Mouse (Mus musculus) gastrocnemius, postnatal 36 days (tissue): ENCODE measurements around the gene Slc36a3. TPM values are rescaled to one million over a fixed set of nuclear protein-coding genes. Genes with fewer than 3 reads are reported as not detected.

Experiments
- DNase-seq, 2 experiments: peaks; one replicate each; pipeline ENCODE4 v3.0.0; 2022
- intact Hi-C: fragments of 180-260 bp; cut with DNase I; formaldehyde crosslinking; loops from one replicate; pipeline ENCODE4 v1.15.1; 2025
- long read RNA-seq, 2 experiments: library from polyadenylated mRNA; stranded (forward); transcript quantifications; one replicate each; pipeline ENCODE4 v2.0.0; 2021
- total RNA-seq, 2 experiments: library from RNA; stranded (reverse); gene quantifications; 2 replicates each; pipeline ENCODE4 v1.2.3; 2021

The Slc36a3 gene
- not detected for total RNA-seq
- long read RNA-seq, experiment 1 = 0 reads
- long read RNA-seq, experiment 2 = 0 reads

GRCm38 (mm10) chr11:55151608-55152007, at the start of gene Slc36a3:
Gene Slc36a3 (minus strand): TSS chr11:55151708.
- no peak for DNase-seq
- intact Hi-C loops = no loop called here

GRCm38 (mm10) chr11:55197740-55198510, 46.4 kb upstream of the Slc36a3 start:
- DNase-seq = no peak
- intact Hi-C loops = no loop called here

GRCm38 (mm10) chr11:55197086-55197485, 45.6 kb upstream of the Slc36a3 start:
- intact Hi-C loops = no loop called here
- DNase-seq = no peak

- intact Hi-C loops = no loop called here
- DNase-seq = no peak
Measured at GRCm38 (mm10) chr11:55190216-55190615, 38.7 kb upstream of the Slc36a3 start.

DNA sequence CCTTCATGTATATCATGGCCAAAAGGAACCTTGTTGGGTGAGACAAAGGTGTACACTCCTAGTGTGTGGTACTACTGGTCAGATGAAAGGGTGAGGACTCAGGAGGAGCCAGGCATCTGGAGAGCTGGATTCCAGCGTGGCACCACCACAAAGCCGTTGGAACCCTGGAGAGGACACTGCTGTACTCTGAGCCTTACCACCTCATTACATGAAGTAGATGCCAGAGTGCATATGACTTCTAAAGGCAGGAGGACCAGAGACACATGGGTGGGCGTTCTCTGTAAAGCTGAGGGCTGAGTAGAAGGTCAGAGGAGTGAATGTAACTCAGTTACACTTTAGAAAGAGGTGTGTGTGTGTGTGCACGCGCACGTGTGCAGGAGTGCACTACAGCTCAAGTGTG, 36.3 kb upstream of the Slc36a3 start:
- no peak for DNase-seq
- intact Hi-C loops = no loop called here

DNA sequence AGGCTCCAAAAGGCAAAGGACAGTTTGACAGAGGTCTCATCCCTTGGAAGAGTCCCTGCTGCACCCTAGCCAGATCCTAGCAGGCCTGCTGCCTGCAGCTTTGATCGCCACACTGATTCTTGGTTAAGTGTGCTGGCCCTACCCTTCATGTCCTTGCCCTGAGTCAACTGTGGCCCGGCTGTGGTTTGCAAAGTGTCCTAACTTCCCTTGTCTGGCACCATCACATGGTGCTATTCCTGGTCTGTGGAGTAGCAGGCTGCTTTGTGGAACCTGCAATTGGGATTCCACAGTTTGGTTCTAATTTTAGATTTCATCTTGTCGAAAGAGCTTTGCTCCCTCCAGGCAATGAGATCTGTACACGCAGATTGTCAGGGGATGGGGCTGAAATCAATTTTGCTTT, 35.8 kb upstream of the Slc36a3 start:
- DNase-seq = no peak
- intact Hi-C loops = no loop called here

- DNase-seq = no peak
- intact Hi-C loops = no loop called here
Measured at GRCm38 (mm10) chr11:55184733-55185291, 33.3 kb upstream of the Slc36a3 start, which contains the start of gene Slc36a2. Gene Slc36a2 (minus strand): TSS chr11:55185077.

GRCm38 (mm10) chr11:55184246-55184645, 32.7 kb upstream of the Slc36a3 start:
- DNase-seq = no peak
- intact Hi-C loops = no loop called here

- DNase-seq = no peak
- intact Hi-C loops = no loop called here
Measured at GRCm38 (mm10) chr11:55183124-55183523, 31.6 kb upstream of the Slc36a3 start.

DNA sequence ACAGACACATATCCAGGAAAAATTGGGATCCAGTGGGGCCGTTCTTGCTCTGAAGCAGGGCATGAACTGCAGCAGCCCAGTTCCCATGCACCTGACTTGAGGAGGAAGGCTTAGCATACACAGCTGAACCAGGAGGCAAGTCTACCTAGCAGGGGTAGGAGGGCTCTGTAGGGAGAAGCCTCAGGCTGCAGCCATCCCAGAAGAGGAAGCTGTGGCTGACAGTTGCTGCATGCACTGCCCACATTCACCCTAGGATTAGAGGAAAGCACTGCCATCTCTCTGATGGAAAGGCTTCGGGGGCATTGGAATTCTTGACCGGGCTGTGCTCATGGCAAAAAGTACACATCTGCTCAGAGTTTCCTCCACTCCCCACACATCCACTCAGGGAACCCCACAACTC, 28.3 kb upstream of the Slc36a3 start:
- intact Hi-C loops = no loop called here
- DNase-seq = no peak

GRCm38 (mm10) chr11:55178830-55179229, 27.3 kb upstream of the Slc36a3 start:
- intact Hi-C loops = no loop called here
- no peak for DNase-seq

DNA sequence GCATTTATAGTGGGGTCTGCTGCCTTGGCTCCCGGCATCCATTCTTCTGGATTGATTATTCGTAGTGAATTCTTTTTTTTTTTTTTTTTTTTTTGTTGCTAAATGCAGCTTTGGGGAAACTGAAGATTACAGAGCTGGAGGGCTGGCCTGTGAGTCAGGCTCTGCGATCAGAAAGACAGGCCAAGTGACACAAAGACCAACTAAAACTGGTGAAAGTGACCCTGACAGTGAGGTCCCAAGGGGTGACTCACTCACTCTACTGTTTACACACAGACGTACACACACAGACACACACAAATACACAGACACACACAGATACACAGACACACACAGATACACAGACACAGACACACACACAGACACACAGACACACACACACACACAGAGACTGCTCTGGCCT, 19.0 kb upstream of the Slc36a3 start:
- no peak for DNase-seq
- intact Hi-C loops = no loop called here

GRCm38 (mm10) chr11:55168914-55169313, 17.4 kb upstream of the Slc36a3 start:
- DNase-seq = no peak
- intact Hi-C loops = no loop called here

- intact Hi-C loops = no loop called here
- no peak for DNase-seq
Measured at GRCm38 (mm10) chr11:55168504-55168903, 17.0 kb upstream of the Slc36a3 start.

DNA sequence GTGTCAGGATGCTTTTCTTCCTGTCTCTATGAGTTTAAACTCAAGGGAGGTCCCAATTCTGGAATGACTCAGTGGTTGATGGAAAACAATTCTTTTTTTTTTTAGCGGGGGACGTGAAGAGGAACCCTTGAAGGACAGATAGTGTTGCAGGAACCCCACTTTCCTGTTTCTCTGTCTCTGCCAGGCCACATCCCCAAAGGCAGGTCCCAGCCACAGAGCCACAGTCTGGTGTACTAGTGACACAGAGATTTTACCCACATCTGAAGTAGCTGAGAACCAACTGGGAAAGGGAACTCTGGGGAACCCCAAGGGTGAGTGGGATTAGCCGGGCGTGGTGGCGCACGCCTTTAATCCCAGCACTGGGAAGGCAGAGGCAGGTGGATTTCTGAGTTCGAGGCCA, 14.2 kb upstream of the Slc36a3 start:
- intact Hi-C loops = no loop called here
- DNase-seq = no peak

DNA sequence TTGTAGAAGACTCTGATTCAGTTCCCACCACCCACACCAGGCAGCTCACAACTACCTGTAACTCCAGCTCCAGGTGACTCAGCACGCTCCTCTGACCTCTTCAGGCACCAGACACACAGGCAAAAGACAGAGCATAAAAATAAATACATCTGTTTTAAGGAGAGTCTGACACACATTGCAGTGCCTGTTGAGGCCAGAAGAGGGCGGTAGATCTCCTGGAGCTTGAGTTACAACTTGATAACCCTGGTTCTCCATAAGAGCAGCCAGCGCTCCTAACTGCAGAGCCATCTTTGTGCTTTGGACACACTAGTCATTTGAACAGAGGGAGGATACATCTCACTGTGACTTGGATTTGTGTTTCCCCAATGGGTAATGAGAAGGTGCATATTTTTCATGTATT, 13.2 kb upstream of the Slc36a3 start:
- DNase-seq = no peak
- intact Hi-C loops = no loop called here

DNA sequence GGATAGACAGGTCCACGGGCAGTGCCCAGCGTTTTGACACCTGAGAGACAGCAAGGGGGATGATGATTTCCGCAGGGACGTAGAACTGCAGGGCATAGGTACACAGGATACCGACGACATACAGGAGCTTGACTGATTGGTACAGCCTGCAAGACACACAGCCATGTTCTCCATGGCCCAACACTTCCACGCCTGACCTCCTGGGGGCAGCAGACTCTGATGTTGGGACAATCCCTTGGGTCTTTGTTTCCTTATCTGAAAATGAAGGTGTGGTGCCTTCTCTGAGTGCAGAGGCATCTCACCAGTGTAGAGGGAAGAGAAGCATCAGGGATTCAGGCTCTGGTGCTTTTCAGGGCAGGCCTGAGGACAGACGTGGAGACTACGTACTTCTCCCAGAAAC, 11.2 kb upstream of the Slc36a3 start:
- intact Hi-C loops = no loop called here
- DNase-seq = peak in 1 of 2 experiments; percentile 26

GRCm38 (mm10) chr11:55158785-55159359, 7.4 kb upstream of the Slc36a3 start:
- intact Hi-C loops = loop anchor here (5.0 kb wide), 3 partner anchors 57 to 162 kb away; no protein-coding TSS in a partner anchor
- peak; percentile 59 to 65 for DNase-seq

GRCm38 (mm10) chr11:55155070-55155421, 3.5 kb upstream of the Slc36a3 start:
- DNase-seq = no peak

DNA sequence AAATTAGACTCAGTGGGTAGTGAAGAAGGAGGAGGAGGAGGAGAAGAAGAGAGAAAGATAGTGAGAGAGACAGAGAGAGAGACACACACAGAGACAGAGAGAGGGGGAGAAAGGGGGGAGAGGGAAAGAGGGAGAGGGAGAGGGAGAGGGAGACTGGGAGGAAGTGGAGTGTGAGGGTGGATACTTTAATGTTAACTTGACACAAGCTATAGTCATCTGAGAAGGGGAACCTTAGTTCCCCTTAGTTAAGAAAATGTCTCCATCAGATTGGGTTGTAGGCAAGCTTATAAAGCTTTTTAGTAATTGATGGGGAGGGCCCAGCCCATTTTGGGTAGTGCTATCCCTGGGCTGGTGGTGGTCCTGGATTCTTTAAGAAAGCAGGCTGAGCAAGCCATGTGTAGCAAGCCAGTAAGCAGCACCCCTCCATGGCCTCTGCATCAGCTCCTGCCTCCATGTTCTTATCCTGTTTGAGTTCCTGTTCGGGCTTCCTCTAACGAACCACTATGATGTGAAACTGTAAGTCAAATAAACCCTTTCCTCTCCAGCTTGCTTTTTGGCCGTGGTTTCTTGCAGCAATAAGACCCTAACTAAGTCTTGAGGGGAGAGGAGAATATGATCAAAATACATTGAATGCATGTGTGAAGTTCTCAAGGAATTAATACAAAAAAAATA, 3.0 kb upstream of the Slc36a3 start:
- intact Hi-C loops = loop anchor here (5.0 kb wide), 3 partner anchors 52 to 157 kb away; no protein-coding TSS in a partner anchor
- DNase-seq = no peak

More at GRCm38 (mm10) chr11:55155070-55155421, 3.5 kb upstream of the Slc36a3 start:
- intact Hi-C loops = loop anchor here (5.0 kb wide), 3 partner anchors 53 to 158 kb away; no protein-coding TSS in a partner anchor

- DNase-seq = no peak
- intact Hi-C loops = no loop called here
Measured at GRCm38 (mm10) chr11:55148461-55148860, 3.0 kb downstream of the Slc36a3 start.
